Mouse (Mus musculus): ENCODE results near the gene Fam241a.
A peak's percentile ranks its signal among the peaks of the same experiment; 100 is the strongest.

The Fam241a gene

DNA sequence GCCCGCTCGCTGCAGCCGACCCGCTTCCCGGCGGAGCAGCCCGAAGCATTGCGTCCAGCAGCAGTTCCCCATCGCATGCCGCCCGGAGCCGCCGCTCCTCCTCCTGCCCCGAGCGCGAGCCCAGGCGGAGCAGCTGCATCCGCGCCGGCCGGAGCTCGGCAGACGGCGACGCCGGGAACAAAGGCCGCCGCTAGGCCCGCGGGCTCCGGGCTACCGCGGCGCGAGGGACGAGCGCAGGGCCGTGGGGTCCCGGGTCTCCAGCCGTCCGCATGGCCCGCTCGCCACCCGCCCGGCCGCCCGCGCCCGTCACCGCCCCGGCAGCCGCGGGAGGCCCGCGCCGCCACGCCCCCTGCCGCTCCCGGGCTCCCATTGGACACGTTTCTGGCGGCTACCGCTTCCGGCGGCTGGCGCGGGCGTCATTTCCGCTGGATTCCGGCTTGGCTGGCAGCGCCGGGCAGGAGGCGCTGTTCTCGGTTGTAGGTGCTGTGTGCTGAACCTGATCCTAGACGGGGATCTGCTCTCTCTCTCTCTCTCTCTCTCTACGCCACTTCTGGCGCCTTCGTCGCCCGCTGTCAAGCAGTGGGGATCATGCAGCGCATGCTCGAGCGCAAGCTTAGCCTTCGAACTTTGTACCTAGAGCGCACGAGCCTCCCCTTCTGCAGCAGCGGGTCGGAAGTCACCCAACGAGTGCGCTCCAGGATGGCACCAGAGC is 58.8 kb downstream of the Fam241a start, which contains the start of gene Ap1ar:
Ap1ar (minus strand) TSS at position 370 of the 712 bp plus-strand sequence.
- peak; percentile 91 for DNase-seq (ENCODE audit: low read depth, low spot score)

GRCm38 (mm10) chr3:127836798-127837153 is 59.3 kb downstream of the Fam241a start:
- no peak for DNase-seq (ENCODE audit: low read depth, low spot score)

- DNase-seq (ENCODE audit: low read depth, low spot score) = no peak
These were observed 60.5 kb downstream of the Fam241a start for GRCm38 (mm10) chr3:127835594-127835993.

DNA sequence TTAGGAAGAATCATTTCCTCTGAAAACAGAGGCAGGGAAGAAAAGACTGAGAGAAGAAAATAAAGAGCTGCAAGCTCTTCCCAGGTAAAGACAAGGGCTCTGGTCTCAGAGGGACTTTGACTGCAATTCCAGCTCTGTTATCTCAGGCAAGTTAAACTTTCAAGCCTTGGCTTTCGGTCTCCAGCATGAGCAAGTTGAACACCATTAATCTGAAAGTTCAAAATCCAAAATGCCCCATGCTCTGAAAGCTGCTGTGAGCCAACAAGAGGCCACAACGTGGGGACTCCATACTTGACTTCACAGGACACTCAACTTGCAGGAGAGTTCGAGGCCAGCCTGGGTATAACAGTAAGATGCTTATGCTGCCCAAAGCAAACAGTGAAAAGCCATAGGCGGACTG is 62.1 kb downstream of the Fam241a start:
- no peak for DNase-seq (ENCODE audit: low read depth, low spot score)

DNA sequence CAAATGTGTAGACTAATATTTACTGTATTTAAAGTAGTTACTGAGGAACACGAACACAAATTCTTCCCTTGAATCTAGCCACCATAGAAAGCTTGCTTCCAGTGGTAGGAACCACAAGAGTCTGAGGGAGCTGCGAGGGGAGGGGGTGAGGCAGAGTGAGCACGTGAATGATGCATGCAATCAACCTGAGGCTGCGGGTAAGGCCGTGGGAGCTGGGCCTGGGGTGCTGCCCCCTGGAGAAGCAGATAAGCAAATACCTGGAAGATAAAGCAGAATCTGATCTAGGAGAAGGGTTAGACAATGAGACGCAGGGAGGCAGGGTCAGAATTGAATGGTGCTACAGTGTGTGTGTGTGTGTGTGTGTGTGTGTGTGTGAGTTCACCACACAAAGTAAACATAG is 65.0 kb downstream of the Fam241a start:
- DNase-seq (ENCODE audit: low read depth, low spot score) = no peak

DNA sequence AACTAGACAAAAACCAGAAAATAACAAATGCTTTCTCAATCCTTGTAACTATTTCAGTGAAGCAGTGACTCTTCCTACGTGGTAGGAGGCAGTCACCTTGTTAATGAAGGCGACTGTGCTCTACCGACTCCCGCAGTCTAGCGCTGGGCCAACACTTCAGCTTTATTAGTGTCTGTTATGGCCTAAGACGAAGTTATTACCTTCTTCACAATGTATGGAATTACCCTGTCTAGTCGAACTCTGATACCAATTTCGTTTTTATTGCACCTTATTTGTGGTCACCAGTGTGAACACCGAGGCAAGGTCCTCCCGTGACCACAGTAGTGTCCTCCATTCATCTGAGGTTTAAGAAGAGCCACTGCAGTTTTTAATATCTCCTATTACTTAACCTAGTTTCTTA is 65.9 kb downstream of the Fam241a start:
- no peak for DNase-seq (ENCODE audit: low read depth, low spot score)

GRCm38 (mm10) chr3:127827123-127827522 is 69.0 kb downstream of the Fam241a start:
- no peak for DNase-seq (ENCODE audit: low read depth, low spot score)

DNA sequence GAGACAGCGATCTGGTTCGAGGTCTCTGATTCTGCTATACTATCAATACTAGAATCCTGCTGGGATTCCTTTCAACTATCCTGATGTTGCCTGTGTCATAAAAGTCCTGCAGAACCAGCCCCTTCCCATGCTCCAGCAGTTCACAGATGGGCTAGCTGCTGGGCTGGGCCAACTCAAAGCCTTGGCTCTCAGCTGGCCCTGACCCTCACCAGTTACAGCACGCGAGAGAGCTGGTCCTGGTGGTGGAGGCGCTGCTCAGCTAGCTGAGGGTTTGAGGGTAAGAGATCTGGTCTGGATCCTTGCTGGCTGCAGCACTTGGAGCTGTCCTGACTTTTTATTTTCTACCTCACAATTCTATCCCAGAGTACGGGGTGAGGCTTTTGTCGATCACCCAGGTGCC is 69.6 kb downstream of the Fam241a start:
- no peak for DNase-seq (ENCODE audit: low read depth, low spot score)

- DNase-seq (ENCODE audit: low read depth, low spot score) = no peak
These were observed 71.9 kb downstream of the Fam241a start for GRCm38 (mm10) chr3:127823886-127824863.

- no peak for DNase-seq (ENCODE audit: low read depth, low spot score)
These were observed 74.9 kb downstream of the Fam241a start for GRCm38 (mm10) chr3:127821209-127821608.

DNA sequence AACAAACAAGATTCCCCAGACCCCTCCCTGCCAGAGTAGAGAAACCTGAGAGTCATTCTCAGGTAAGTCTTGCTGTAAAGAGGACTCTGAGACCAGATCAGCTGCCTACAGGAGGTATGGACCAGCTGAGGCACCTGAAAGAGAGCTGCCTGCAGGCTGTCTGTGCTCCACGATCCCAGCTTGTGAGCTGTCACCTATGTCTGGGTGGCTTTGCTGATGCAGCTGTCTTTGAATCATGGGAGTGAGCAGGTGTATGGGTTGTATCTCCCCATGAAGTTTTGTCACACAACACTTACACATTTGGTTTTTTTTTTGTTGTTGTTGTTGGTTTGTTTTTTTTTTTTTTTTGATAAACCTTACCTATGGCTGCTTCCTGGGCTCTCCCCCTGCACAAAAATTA is 75.7 kb downstream of the Fam241a start:
- DNase-seq (ENCODE audit: low read depth, low spot score) = no peak

Data from retina, postnatal 7 days (tissue).